Mouse (Mus musculus) midbrain, embryonic 14.5 days (tissue): Measurements from ENCODE around the gene Ttc28. TPM values are rescaled to one million over a fixed set of nuclear protein-coding genes. Genes with fewer than 3 reads are reported as not detected.

Experiments used
- ATAC-seq: fragments of 200-750 bp; cut with Nextera tagmentation; 2 replicates; pipeline ENCODE4 v1.8.0; 2017; ENCODE audit warnings: moderate number of reproducible peaks, moderate library complexity; ENCODE audit not compliant: low FRiP score, low TSS enrichment
- DNase-seq: peaks from one replicate; pipeline ENCODE4 v3.0.0-alpha.2; 2015
- H3K27ac ChIP-seq: fragments of 300-500 bp; sonication (generic); replicated peaks from 2 replicates; pipeline ENCODE4 v1.5.1; 2014; ENCODE audit warnings: mild to moderate bottlenecking, low read depth, low read length, moderate library complexity
- H3K27me3 ChIP-seq: fragments of 300-500 bp; sonication (generic); 2 replicates; pipeline ENCODE4 v1.6.1; 2014; ENCODE audit warnings: low read length, control low read depth, mixed read lengths; ENCODE audit not compliant: control insufficient read depth, insufficient read depth
- H3K36me3 ChIP-seq: fragments of 300-500 bp; sonication (generic); 2 replicates; pipeline ENCODE4 v1.6.1; 2014; ENCODE audit warnings: low read length, control low read depth; ENCODE audit not compliant: control insufficient read depth, insufficient read depth
- H3K4me1 ChIP-seq: fragments of 300-500 bp; sonication (generic); 2 replicates; pipeline ENCODE4 v1.6.1; 2014; ENCODE audit warnings: mild to moderate bottlenecking, antibody characterized with exemption, low read length, control low read depth; ENCODE audit not compliant: control insufficient read depth, insufficient read depth
- H3K4me2 ChIP-seq: fragments of 300-500 bp; sonication (generic); 2 replicates; pipeline ENCODE4 v1.6.1; 2014; ENCODE audit warnings: mild to moderate bottlenecking, low read length, moderate library complexity
- H3K4me3 ChIP-seq: fragments of 300-500 bp; sonication (generic); replicated peaks from 2 replicates; pipeline ENCODE4 v1.5.1; 2014; ENCODE audit warnings: low read depth, low read length
- H3K9ac ChIP-seq: fragments of 300-500 bp; sonication (generic); replicated peaks from 2 replicates; pipeline ENCODE4 v1.6.1; 2014; ENCODE audit warnings: mild to moderate bottlenecking, low read length, moderate library complexity
- H3K9me3 ChIP-seq: fragments of 300-500 bp; sonication (generic); 2 replicates; pipeline ENCODE4 v1.6.1; 2016; ENCODE audit warnings: low read length, control low read depth, mixed read lengths; ENCODE audit not compliant: control insufficient read depth
- WGBS: fragments of 180-500 bp; shearing (Covaris S2); extraction: QIAGEN DNeasy Blood & Tissue Kit; methylation state at CpG from one replicate; pipeline ENCODE4 v1.1.7; 2014; 5-methylcytosine and 5-hydroxymethylcytosine counted together
- polyA plus RNA-seq: library from polyadenylated mRNA; unstranded; fragments of >200 nt; fragmentation: Nextera tagmentation; extraction: Ambion mirVana; gene quantifications from 2 replicates; pipeline ENCODE4 v1.2.1, GENCODE M21; 2014

Gene Ttc28
- polyA plus RNA-seq, 1 experiment from 2014 or later: 30.9 TPM

DNA sequence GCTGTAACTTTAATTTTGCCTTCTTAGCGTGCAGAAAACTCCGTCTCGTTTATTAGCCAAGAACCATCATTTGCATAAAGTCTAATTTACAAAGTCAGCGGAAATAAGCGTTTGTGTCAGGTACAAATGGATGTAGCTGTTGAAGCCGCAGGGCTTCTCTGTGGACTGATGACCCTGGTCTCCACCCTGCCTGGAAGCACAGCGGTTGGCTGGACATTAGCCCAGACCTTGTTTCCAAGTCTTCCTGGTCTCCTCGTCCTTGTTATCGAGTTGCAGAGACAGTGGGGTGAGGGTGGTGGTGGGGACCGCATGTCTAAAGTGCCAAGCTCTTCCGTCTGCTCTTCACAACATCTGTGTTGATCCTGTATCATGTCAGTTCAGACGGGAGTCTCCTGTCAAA, 246.1 kb downstream of the Ttc28 start:
- H3K27ac ChIP-seq: no peak overlapping the region
- WGBS: 84% methylated on average over 12 of the region's 12 CpGs
- H3K9ac ChIP-seq: no peak overlapping the region
- no peaks in the 10 kb centered on the region for H3K27me3 ChIP-seq
- H3K4me1 ChIP-seq: peaks cover 23% of the 10 kb centered on the region
- H3K4me3 ChIP-seq: no peak overlapping the region
- H3K9me3 ChIP-seq: no peaks in the 10 kb centered on the region
- H3K36me3 ChIP-seq: no peaks in the 10 kb centered on the region
- DNase-seq (no peak), ATAC-seq (no peak)
- no peak overlapping the region for H3K4me2 ChIP-seq

DNA sequence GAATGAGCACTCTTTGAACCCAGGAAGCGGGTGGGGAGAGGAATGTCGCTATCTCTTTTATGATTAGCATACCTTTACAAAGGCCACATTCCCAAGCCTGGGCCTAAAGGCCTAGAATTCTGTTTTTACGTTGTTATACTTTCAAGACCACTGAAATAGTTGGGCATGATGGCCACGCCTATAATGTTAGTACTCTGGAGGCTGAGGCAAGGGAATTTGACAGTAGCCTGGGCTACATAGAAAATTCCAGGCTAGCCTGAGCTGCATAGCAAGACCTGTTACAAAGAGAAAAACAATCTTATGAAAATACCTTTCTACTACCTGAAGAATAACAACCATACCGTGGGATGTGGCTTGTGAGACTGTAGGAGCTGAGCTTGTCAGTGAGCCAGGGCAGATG, 248.2 kb downstream of the Ttc28 start:
- Histone ChIP-seq H3K27me3 (no peaks in the 10 kb centered on the region), H3K9me3 (no peaks in the 10 kb centered on the region), H3K36me3 (no peaks in the 10 kb centered on the region), H3K4me2 (no peak overlapping the region), H3K9ac (no peak overlapping the region), H3K27ac (no peak overlapping the region), H3K4me1 (peaks cover 10% of the 10 kb centered on the region), H3K4me3 (no peak overlapping the region)
- WGBS: 81% methylated on average over 5 of the region's 5 CpGs
- ATAC-seq (no peak), DNase-seq (no peak)

DNA sequence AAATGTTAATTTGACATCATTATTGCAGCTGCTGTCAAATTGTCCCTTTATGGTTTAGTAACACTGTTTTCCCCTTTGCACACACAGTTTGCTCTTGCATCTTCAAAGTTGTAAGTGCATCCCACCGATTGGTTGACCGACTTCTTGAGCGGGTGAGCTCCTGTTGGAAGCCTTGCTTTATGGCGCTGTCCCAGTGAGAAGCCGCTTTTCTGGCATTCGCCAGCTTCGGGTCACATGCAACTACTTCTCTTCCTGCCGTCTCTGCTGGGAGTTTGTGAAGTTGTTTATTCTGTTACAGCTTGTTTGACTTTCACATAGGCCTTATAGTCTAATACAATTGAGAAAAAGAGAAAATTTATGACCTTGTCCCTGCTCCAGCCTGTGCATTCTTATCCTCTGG, 250.5 kb downstream of the Ttc28 start:
- no peaks in the 10 kb centered on the region for H3K27me3 ChIP-seq
- H3K36me3 ChIP-seq: no peaks in the 10 kb centered on the region
- WGBS: 92% methylated on average over 8 of the region's 8 CpGs
- no peaks in the 10 kb centered on the region for H3K9me3 ChIP-seq
- DNase-seq (no peak), ATAC-seq (no peak)
- no peaks in the 10 kb centered on the region for H3K4me1 ChIP-seq
- H3K27ac ChIP-seq: no peak overlapping the region
- no peak overlapping the region for H3K9ac ChIP-seq
- H3K4me3 ChIP-seq: no peak overlapping the region
- H3K4me2 ChIP-seq: no peak overlapping the region

DNA sequence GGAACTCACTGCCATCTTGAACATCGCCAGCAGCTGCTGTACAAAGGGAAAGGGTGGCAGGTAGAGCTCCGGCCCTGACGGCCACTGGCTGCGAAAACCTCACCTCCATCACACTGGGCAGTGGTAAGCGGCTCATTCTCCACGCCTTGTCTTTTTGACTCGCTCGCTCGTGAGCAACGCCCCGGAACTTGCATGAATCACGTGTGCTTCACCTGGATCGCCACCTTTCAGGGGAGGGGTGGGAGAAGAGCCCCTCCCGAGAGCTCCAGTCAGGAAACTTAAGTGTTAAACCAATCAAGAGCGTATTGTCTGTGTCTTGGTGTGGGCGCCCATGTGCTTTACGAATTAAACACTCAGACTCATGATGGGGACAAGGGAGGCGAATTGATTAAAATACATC, 252.0 kb downstream of the Ttc28 start:
- ATAC-seq (no peak), DNase-seq (no peak)
- Histone ChIP-seq H3K36me3 (no peaks in the 10 kb centered on the region), H3K27ac (no peak overlapping the region), H3K4me1 (peaks cover 7% of the 10 kb centered on the region), H3K9ac (no peak overlapping the region), H3K27me3 (no peaks in the 10 kb centered on the region), H3K4me3 (no peak overlapping the region), H3K4me2 (no peak overlapping the region), H3K9me3 (no peaks in the 10 kb centered on the region)
- WGBS: 94% methylated on average over 18 of the region's 18 CpGs

DNA sequence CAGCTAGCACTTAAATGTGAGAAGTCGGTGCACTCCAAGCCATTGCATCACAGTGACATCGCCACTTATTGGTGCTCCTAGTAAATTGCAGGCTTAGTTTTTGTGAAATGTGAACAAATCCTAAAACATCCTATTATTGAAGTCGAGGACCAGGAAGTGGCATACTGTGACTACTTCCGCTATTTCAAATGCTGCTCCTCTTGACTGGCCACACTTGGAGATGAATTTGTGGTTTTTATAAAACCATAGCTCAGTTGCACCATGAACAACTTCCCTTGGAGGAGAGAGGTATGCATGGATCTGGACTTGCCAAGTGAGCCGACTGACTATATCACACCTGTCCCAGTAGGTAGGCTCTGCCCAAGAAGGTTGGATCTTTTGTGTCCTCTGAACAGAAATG, 253.5 kb downstream of the Ttc28 start:
- Histone ChIP-seq H3K27me3 (no peaks in the 10 kb centered on the region), H3K4me2 (no peak overlapping the region), H3K4me1 (peaks cover 23% of the 10 kb centered on the region), H3K36me3 (no peaks in the 10 kb centered on the region), H3K27ac (no peak overlapping the region), H3K4me3 (no peak overlapping the region), H3K9me3 (no peaks in the 10 kb centered on the region), H3K9ac (no peak overlapping the region)
- WGBS: 95% methylated on average over 5 of the region's 5 CpGs
- ATAC-seq: no peak
- DNase-seq: no peak

DNA sequence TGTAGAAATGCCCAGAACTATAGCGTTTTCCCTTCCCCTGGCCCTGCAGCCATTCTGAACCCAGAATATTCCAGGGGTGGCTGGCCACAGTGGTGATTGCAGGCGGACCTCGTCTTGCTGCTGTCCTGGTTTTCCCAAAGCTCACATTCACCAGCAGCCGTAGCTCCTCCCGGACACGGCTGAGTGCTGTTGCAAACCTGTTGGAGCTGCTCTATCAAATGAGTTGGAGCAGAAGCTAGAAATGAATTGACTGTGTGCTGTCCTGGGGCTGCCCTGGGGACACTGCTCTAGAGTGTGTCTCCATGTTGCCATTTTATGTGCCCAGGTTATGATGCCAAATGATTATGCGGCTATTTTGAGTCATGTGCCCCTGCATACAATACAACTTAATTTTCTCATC, 254.2 kb downstream of the Ttc28 start:
- H3K9me3 ChIP-seq: no peaks in the 10 kb centered on the region
- ATAC-seq (no peak), DNase-seq (no peak)
- 81% methylated on average over 7 of the region's 7 CpGs for WGBS
- no peaks in the 10 kb centered on the region for H3K27me3 ChIP-seq
- no peak overlapping the region for H3K9ac ChIP-seq
- H3K4me3 ChIP-seq: no peak overlapping the region
- no peak overlapping the region for H3K27ac ChIP-seq
- H3K36me3 ChIP-seq: no peaks in the 10 kb centered on the region
- H3K4me2 ChIP-seq: no peak overlapping the region
- peaks cover 29% of the 10 kb centered on the region for H3K4me1 ChIP-seq

DNA sequence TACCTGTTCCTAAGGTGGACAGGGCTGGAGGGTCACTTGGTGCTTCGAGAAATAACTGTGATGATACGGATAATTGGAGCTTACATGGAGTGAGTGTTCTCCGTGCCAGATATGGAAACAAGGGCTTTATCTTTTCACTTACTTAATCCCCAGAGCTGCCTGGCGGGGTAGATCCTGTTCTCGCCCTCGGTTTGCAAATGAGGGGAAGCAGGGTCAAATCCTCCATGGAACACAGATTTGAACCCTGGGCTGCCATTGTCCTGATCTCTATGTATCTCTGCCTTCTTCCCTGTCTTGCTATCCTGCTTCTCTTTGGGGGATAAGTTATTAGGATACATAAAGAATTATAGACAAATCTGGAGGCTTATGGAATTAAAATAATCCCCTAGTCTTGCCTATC, 257.7 kb downstream of the Ttc28 start:
- Histone ChIP-seq H3K9me3 (no peaks in the 10 kb centered on the region), H3K27me3 (no peaks in the 10 kb centered on the region), H3K4me2 (no peak overlapping the region), H3K36me3 (no peaks in the 10 kb centered on the region), H3K4me1 (peaks cover 53% of the 10 kb centered on the region), H3K9ac (no peak overlapping the region), H3K27ac (0 out of 2 replicates have a peak overlapping the region, but pooled peaks have one; percentile 0), H3K4me3 (no peak overlapping the region)
- ATAC-seq (no peak), DNase-seq (no peak)
- 12% methylated on average over 6 of the region's 6 CpGs for WGBS

DNA sequence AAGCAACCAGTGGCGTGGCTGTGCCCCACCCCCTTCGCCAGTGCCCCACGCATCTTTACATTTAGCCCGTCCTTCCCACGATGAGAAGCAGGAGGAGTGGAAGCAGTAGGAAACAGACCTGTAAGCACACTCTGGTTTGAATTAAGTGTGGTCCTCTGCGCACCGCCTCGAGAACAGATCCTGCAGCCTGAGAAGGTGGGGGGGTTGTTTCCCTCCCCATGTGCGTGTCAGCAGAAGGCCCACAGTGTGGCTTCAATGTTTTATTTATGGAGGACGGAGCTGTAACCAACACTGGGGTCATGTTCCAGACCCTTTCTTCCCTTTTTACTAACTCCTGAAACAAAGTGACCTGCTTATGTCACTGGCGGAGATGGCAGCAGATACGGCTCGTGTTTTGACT, 258.1 kb downstream of the Ttc28 start:
- Histone ChIP-seq H3K4me3 (no peak overlapping the region), H3K27me3 (no peaks in the 10 kb centered on the region), H3K4me1 (peaks cover 54% of the 10 kb centered on the region), H3K9me3 (no peaks in the 10 kb centered on the region), H3K9ac (no peak overlapping the region), H3K27ac (peak overlapping the region; percentile 0; the same call in 1 of the 2 replicates), H3K4me2 (no peak overlapping the region), H3K36me3 (no peaks in the 10 kb centered on the region)
- ATAC-seq (no peak), DNase-seq (no peak)
- 26% methylated on average over 13 of the region's 13 CpGs for WGBS

DNA sequence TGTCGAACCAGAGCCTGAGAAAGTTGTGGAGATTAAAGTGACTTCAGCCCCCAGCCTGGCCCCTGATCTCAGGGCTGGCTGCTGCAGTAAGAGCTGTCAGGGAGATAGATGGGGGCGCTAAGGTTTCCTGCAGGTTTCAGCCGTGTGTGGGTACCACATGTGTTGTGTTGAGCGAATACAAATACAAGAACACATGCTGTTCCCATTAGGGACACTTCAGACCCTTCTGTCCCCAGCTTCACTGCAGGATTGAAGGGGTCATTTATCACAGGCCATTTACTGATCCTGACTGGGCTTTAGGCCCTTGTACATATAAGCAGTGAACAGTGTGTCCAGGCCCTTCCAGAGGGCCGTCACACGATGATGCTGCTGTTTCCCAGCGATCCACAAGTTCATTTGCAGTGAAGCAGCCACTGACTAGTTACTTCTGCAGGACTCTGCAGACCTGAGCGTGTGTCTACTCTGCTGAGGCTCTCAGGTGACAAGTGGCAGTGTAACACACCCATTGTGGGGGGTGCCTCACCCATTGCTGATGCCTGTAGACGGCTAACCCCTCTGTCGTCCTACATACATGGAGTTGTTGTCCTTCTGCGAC, 258.7 kb downstream of the Ttc28 start:
- Histone ChIP-seq H3K4me3 (no peak overlapping the region), H3K27me3 (no peaks in the 10 kb centered on the region), H3K4me2 (no peak overlapping the region), H3K9me3 (no peaks in the 10 kb centered on the region), H3K27ac (0 out of 2 replicates have a peak overlapping the region, but pooled peaks have one; percentile 0), H3K36me3 (no peaks in the 10 kb centered on the region), H3K9ac (no peak overlapping the region), H3K4me1 (peaks cover 54% of the 10 kb centered on the region)
- ATAC-seq: no peak
- WGBS: 53% methylated on average over 11 of the region's 11 CpGs
- DNase-seq: no peak
